Mouse (Mus musculus) hindbrain, postnatal 0 days (tissue): Measurements from ENCODE around the gene Ormdl3. TPM values are rescaled to one million over a fixed set of nuclear protein-coding genes. Genes with fewer than 3 reads are reported as not detected.

Experiments used
- ATAC-seq: fragments of 200-750 bp; cut with Nextera tagmentation; 2 replicates; pipeline ENCODE4 v1.8.0; 2017; ENCODE audit warnings: mild to moderate bottlenecking, moderate TSS enrichment, moderate library complexity
- DNase-seq: peaks from one replicate; pipeline ENCODE4 v3.0.0-alpha.2; 2015; ENCODE audit warnings: low spot score
- H3K27ac ChIP-seq: fragments of 300-500 bp; sonication (generic); 2 replicates; pipeline ENCODE4 v1.5.1; 2014; ENCODE audit warnings: mild to moderate bottlenecking
- H3K27me3 ChIP-seq: fragments of 300-500 bp; sonication (generic); 2 replicates; pipeline ENCODE4 v1.6.1; 2014; ENCODE audit warnings: low read length, mixed read lengths; ENCODE audit not compliant: insufficient read depth
- H3K36me3 ChIP-seq: fragments of 300-500 bp; sonication (generic); 2 replicates; pipeline ENCODE4 v1.6.1; 2014; ENCODE audit warnings: low read length, mixed read lengths; ENCODE audit not compliant: insufficient read depth
- H3K4me1 ChIP-seq: fragments of 300-500 bp; sonication (generic); 2 replicates; pipeline ENCODE4 v1.6.1; 2014; ENCODE audit warnings: antibody characterized with exemption, low read length, mixed read lengths; ENCODE audit not compliant: insufficient read depth
- H3K4me2 ChIP-seq: fragments of 300-500 bp; sonication (generic); 2 replicates; pipeline ENCODE4 v1.6.1; 2014; ENCODE audit warnings: low read depth, mild to moderate bottlenecking, low read length, moderate library complexity, mixed read lengths
- H3K4me3 ChIP-seq: fragments of 300-500 bp; sonication (generic); 2 replicates; pipeline ENCODE4 v1.5.1; 2014; ENCODE audit warnings: low read length
- H3K9ac ChIP-seq: fragments of 300-500 bp; sonication (generic); replicated peaks from 2 replicates; pipeline ENCODE4 v1.6.1; 2014; ENCODE audit warnings: mild to moderate bottlenecking, low read length, moderate library complexity, mixed read lengths
- H3K9me3 ChIP-seq: fragments of 300-500 bp; sonication (generic); 2 replicates; pipeline ENCODE4 v1.6.1; 2016; ENCODE audit warnings: low read length, mixed read lengths
- CTCF ChIP-seq: IDR thresholded peaks from 2 replicates; pipeline ENCODE4 v1.5.1; 2016; ENCODE audit warnings: antibody characterized with exemption, control low read depth, low read depth
- WGBS: fragments of 180-500 bp; shearing (Covaris S2); extraction: QIAGEN DNeasy Blood & Tissue Kit; methylation state at CpG from one replicate; pipeline ENCODE4 v1.1.7; 2014; 5-methylcytosine and 5-hydroxymethylcytosine counted together
- polyA plus RNA-seq: library from polyadenylated mRNA; unstranded; fragments of >200 nt; fragmentation: Nextera tagmentation; extraction: Ambion mirVana; gene quantifications from 2 replicates; pipeline ENCODE4 v1.2.1, GENCODE M21; 2015
- total RNA-seq: library from RNA; depleted of rRNA; stranded (reverse); fragments of >200 nt; gene quantifications from 2 replicates; pipeline ENCODE4 v1.2.3, GENCODE M21; 2014

Gene Ormdl3
- total and polyA plus RNA-seq, 2 experiments from 2014 or later = 100 to 103 TPM

DNA sequence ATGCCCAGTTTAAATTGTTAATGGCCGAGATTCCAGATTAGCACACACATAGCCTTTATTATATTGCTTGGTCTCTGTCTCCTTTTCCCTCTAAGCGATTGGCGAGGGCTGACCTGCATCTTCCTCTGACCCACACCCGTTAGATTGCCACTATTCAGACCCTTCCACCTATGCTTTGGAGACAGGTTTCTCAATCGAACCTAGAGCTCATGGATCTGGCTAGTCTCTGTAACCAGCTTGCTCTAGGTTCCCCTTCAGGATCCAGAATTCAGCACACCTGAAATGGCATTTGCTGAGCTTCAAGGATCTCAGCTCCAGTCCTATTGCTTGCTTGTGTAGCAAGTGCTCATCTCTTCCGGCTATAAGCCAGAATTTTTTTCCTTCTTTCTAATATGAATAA is 17.7 kb downstream of the Ormdl3 start:
- Histone ChIP-seq H3K4me3 (no peak overlapping the region), H3K4me1 (no peaks in the 10 kb centered on the region), H3K27me3 (no peaks in the 10 kb centered on the region), H3K4me2 (no peak overlapping the region), H3K36me3 (no peaks in the 10 kb centered on the region), H3K9me3 (no peaks in the 10 kb centered on the region), H3K27ac (no peak overlapping the region), H3K9ac (no peak overlapping the region)
- WGBS = 79% methylated on average over 6 of the region's 6 CpGs
- no peak for DNase-seq
- no peak for TF ChIP-seq CTCF
- no peak for ATAC-seq

DNA sequence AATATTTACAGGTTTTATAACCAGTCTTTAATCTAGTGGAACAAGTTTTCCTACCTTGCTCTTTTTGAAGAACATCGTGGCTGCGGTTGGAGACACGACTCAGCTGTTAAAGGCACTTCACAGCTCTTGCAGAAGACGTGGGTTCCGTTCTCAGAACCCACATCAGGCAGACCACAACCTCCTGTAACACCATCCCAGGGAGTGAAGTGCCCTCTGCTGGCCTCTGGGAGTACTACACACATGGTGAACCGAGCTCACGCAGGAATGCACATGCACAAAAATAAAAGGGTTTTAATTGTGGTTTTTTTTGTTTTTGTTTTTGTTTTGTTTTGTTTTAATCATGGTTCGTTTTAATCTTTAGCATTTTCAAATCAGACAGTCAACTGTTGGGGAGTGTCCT is 18.8 kb downstream of the Ormdl3 start:
- no peak overlapping the region for H3K4me2 ChIP-seq
- peak; percentile 43; the same call in 1 of the 2 replicates for TF ChIP-seq CTCF
- ATAC-seq = no peak
- DNase-seq = no peak
- WGBS = 91% methylated on average over 8 of the region's 8 CpGs
- H3K9me3 ChIP-seq = no peaks in the 10 kb centered on the region
- H3K36me3 ChIP-seq = no peaks in the 10 kb centered on the region
- no peaks in the 10 kb centered on the region for H3K4me1 ChIP-seq
- no peaks in the 10 kb centered on the region for H3K27me3 ChIP-seq
- no peak overlapping the region for H3K4me3 ChIP-seq
- H3K9ac ChIP-seq = no peak overlapping the region
- no peak overlapping the region for H3K27ac ChIP-seq

GRCm38 (mm10) chr11:98563921-98564414 is 23.2 kb downstream of the Ormdl3 start:
- WGBS = 73% methylated on average over 13 of the region's 13 CpGs
- Histone ChIP-seq H3K4me2 (no peak overlapping the region), H3K27me3 (no peaks in the 10 kb centered on the region), H3K4me3 (no peak overlapping the region), H3K36me3 (no peaks in the 10 kb centered on the region), H3K9ac (no peak overlapping the region), H3K27ac (no peak overlapping the region), H3K4me1 (no peaks in the 10 kb centered on the region), H3K9me3 (no peaks in the 10 kb centered on the region)
- no peak for TF ChIP-seq CTCF
- ATAC-seq (no peak), DNase-seq (no peak)

GRCm38 (mm10) chr11:98563025-98563424 is 24.1 kb downstream of the Ormdl3 start:
- ATAC-seq (no peak), DNase-seq (no peak)
- 87% methylated on average over 3 of the region's 3 CpGs for WGBS
- TF ChIP-seq CTCF = no peak
- H3K9ac ChIP-seq = no peak overlapping the region
- H3K4me3 ChIP-seq = no peak overlapping the region
- H3K4me1 ChIP-seq = no peaks in the 10 kb centered on the region
- H3K27me3 ChIP-seq = 0 out of 2 replicates have a peak, but pooled peaks cover 2% of the 10 kb centered on the region
- H3K36me3 ChIP-seq = no peaks in the 10 kb centered on the region
- no peak overlapping the region for H3K27ac ChIP-seq
- no peaks in the 10 kb centered on the region for H3K9me3 ChIP-seq
- no peak overlapping the region for H3K4me2 ChIP-seq

DNA sequence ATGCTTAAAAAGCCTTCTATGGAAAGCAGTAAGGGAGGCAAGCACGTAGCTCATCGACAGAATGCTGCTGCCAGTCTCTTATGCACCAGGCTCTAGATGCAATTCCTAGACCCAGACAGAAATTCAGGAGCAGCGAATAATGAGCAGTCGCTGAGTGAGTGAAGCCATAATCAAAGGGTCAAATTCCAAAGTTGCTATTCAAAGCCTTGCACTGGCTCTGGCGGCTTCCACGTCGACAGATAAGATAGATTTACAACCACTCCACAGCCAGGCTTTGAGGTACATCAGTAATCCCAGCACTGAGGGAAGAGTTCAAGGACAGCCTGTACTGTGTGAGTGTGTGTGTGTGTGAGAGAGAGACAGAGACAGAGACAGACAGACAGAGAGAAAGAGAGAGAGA is 26.2 kb downstream of the Ormdl3 start:
- no peak for DNase-seq
- no peak overlapping the region for H3K4me3 ChIP-seq
- ATAC-seq = no peak
- H3K4me1 ChIP-seq = no peaks in the 10 kb centered on the region
- H3K9me3 ChIP-seq = no peaks in the 10 kb centered on the region
- H3K27ac ChIP-seq = no peak overlapping the region
- WGBS = 42% methylated on average over 7 of the region's 7 CpGs
- TF ChIP-seq CTCF = no peak
- no peaks in the 10 kb centered on the region for H3K36me3 ChIP-seq
- 0 out of 2 replicates have a peak, but pooled peaks cover 4% of the 10 kb centered on the region for H3K27me3 ChIP-seq
- H3K4me2 ChIP-seq = no peak overlapping the region
- H3K9ac ChIP-seq = no peak overlapping the region

DNA sequence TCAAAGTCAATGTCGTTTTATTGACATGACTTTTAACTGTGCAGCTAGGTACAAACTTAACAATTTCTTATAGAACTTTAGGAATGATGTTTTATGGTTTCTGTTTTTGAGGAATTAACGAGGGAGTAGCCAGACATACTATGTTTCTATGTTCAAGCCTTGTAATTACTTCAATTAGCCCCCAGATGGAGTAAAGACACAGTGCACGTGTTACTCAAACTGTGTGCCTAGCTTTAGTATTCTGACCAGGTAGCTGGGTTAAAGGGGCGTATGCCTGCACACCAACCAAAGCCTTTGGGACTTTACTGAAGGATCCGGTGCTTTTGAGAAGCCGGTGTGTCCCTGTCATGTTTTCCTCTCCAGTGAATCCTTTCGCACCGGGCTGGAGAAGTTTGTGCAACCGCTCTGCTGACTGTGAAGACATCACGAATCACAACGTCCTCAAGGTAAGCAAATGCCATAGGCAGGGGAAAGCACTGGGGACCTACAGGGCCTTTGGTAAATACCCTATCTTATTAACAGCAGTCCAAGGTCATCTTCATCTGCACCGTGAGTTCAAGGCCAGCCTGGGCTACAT is 32.0 kb downstream of the Ormdl3 start:
- H3K4me3 ChIP-seq = no peak overlapping the region
- H3K36me3 ChIP-seq = no peaks in the 10 kb centered on the region
- ATAC-seq (no peak), DNase-seq (peak; percentile 32)
- TF ChIP-seq CTCF = peak; percentile 54
- H3K4me2 ChIP-seq = no peak overlapping the region
- no peak overlapping the region for H3K9ac ChIP-seq
- WGBS = 55% methylated on average over 12 of the region's 12 CpGs
- H3K27me3 ChIP-seq = peaks cover 5% of the 10 kb centered on the region; the same call in 1 of the 2 replicates
- H3K9me3 ChIP-seq = no peaks in the 10 kb centered on the region
- H3K27ac ChIP-seq = no peak overlapping the region
- H3K4me1 ChIP-seq = peaks cover 7% of the 10 kb centered on the region; the same call in 1 of the 2 replicates

GRCm38 (mm10) chr11:98553966-98554365 is 33.2 kb downstream of the Ormdl3 start:
- no peak for TF ChIP-seq CTCF
- WGBS = 91% methylated on average over 4 of the region's 4 CpGs
- Histone ChIP-seq H3K4me2 (no peak overlapping the region), H3K36me3 (no peaks in the 10 kb centered on the region), H3K9ac (no peak overlapping the region), H3K4me3 (no peak overlapping the region), H3K27ac (no peak overlapping the region), H3K9me3 (no peaks in the 10 kb centered on the region), H3K27me3 (peaks cover 12% of the 10 kb centered on the region), H3K4me1 (peaks cover 7% of the 10 kb centered on the region; the same call in 1 of the 2 replicates)
- DNase-seq (no peak), ATAC-seq (no peak)
